Mouse (Mus musculus) liver, postnatal 0 days (tissue): ENCODE measurements at regions not wholly inside any gene's neighbourhood (a gene's known extent, or its start where the extent isn't known, plus 50 kb on each side); places are given as distances from the start of the nearest gene placed in this dataset.
A peak's percentile ranks its signal among the peaks of the same experiment; 100 is the strongest.
"Not testable (repeated sequence)": the region's sequence is repeated elsewhere in the genome, so short reads cannot be mapped to it uniquely, and the experiment has no call there.

Experiments
- ATAC-seq: fragments of 200-750 bp; cut with Nextera tagmentation; 2 replicates; pipeline ENCODE4 v1.8.0; 2017; ENCODE audit warnings: mild to moderate bottlenecking, moderate library complexity
- DNase-seq: peaks from one replicate; pipeline ENCODE4 v3.0.0-alpha.2; 2016
- H3K27ac ChIP-seq: fragments of 300-500 bp; sonication (generic); 2 replicates; pipeline ENCODE4 v1.5.1; 2014; ENCODE audit warnings: antibody characterized with exemption, moderate library complexity, mild to moderate bottlenecking, low read depth
- H3K27me3 ChIP-seq: fragments of 300-500 bp; sonication (generic); 2 replicates; pipeline ENCODE4 v1.6.1; 2014; ENCODE audit warnings: low read length, control low read depth, mixed read lengths; ENCODE audit not compliant: insufficient read depth
- H3K36me3 ChIP-seq: fragments of 300-500 bp; sonication (generic); replicated peaks from 2 replicates; pipeline ENCODE4 v1.6.1; 2014; ENCODE audit warnings: mild to moderate bottlenecking, control low read depth, low read length, moderate library complexity, mixed read lengths; ENCODE audit not compliant: insufficient read depth
- H3K4me1 ChIP-seq: fragments of 300-500 bp; sonication (generic); 2 replicates; pipeline ENCODE4 v1.6.1; 2014; ENCODE audit warnings: antibody characterized with exemption, mild to moderate bottlenecking, control low read depth; ENCODE audit not compliant: insufficient read depth
- H3K4me2 ChIP-seq: fragments of 300-500 bp; sonication (generic); 2 replicates; pipeline ENCODE4 v1.6.1; 2014; ENCODE audit warnings: low read depth, mild to moderate bottlenecking, low read length, moderate library complexity, mixed read lengths
- H3K4me3 ChIP-seq: fragments of 300-500 bp; sonication (generic); 2 replicates; pipeline ENCODE4 v1.5.1; 2014; ENCODE audit warnings: low read depth, low read length
- H3K9ac ChIP-seq: fragments of 300-500 bp; sonication (generic); replicated peaks from 2 replicates; pipeline ENCODE4 v1.6.1; 2014; ENCODE audit warnings: mild to moderate bottlenecking, moderate library complexity
- H3K9me3 ChIP-seq: fragments of 300-500 bp; sonication (generic); 2 replicates; pipeline ENCODE4 v1.6.1; 2016; ENCODE audit warnings: mild to moderate bottlenecking, control low read depth, low read length, mixed read lengths
- CTCF ChIP-seq: sonication (generic); IDR thresholded peaks from 2 replicates; pipeline ENCODE4 v1.5.1; 2016; ENCODE audit warnings: antibody characterized with exemption, low read depth
- EP300 ChIP-seq: IDR thresholded peaks from 2 replicates; pipeline ENCODE4 v1.6.1; 2016; ENCODE audit warnings: antibody characterized with exemption, low read depth, mild to moderate bottlenecking
- WGBS: fragments of 180-500 bp; shearing (Covaris S2); extraction: QIAGEN DNeasy Blood & Tissue Kit; methylation state at CpG from one replicate; pipeline ENCODE4 v1.1.7; 2014; ENCODE audit not compliant: insufficient replicate concordance; 5-methylcytosine and 5-hydroxymethylcytosine counted together

GRCm38 (mm10) chr12:69469004-69469403, 96.7 kb upstream of the Gm9887 start:
- no peak overlapping the region for H3K4me3 ChIP-seq
- peak overlapping the region; percentile 3; the same call in 1 of the 2 replicates for H3K27ac ChIP-seq
- H3K4me2 ChIP-seq: peak overlapping the region; percentile 32; the same call in 1 of the 2 replicates
- ATAC-seq: no peak
- TF ChIP-seq CTCF: no peak
- TF ChIP-seq EP300: no peak
- H3K27me3 ChIP-seq: no peaks in the 10 kb centered on the region
- H3K9me3 ChIP-seq: no peaks in the 10 kb centered on the region
- H3K36me3 ChIP-seq: no peaks in the 10 kb centered on the region
- 69% methylated on average over 6 of the region's 6 CpGs for WGBS
- peaks cover 5% of the 10 kb centered on the region; the same call in 1 of the 2 replicates for H3K4me1 ChIP-seq
- H3K9ac ChIP-seq: no peak overlapping the region
- no peak for DNase-seq

GRCm38 (mm10) chr12:69467363-69467762, 95.1 kb upstream of the Gm9887 start:
- no peak for ATAC-seq
- Histone ChIP-seq H3K9ac (no peak overlapping the region), H3K4me2 (no peak overlapping the region), H3K27me3 (no peaks in the 10 kb centered on the region), H3K4me3 (no peak overlapping the region), H3K36me3 (no peaks in the 10 kb centered on the region), H3K9me3 (no peaks in the 10 kb centered on the region), H3K4me1 (peaks cover 11% of the 10 kb centered on the region; the same call in 1 of the 2 replicates), H3K27ac (no peak overlapping the region)
- no peak for DNase-seq
- TF ChIP-seq EP300: no peak
- TF ChIP-seq CTCF: no peak
- WGBS: 66% methylated on average over 4 of the region's 4 CpGs

DNA sequence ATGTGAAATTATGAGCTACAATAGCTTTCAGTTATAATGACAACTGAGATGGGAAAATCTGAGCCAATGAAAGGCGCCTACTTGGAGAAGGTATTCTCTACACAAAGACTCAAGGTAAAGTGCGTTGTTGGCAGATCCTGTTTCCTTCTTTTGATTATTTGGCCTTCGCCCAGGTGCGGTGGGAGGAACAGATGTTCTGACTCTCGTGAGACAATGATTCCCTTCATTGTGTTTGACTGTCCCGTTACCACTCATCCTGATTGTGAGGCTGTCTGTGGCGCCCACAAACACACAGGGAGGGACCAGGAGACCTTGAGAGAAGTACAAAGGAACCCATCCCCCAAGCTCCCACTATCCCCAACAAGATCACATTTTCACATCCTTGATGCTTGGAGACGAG, 92.6 kb upstream of the Gm9887 start:
- H3K9me3 ChIP-seq: no peaks in the 10 kb centered on the region
- 83% methylated on average over 8 of the region's 8 CpGs for WGBS
- H3K4me2 ChIP-seq: no peak overlapping the region
- ATAC-seq (no peak), DNase-seq (no peak)
- no peaks in the 10 kb centered on the region for H3K27me3 ChIP-seq
- H3K4me3 ChIP-seq: no peak overlapping the region
- no peak overlapping the region for H3K9ac ChIP-seq
- TF ChIP-seq EP300 (no peak), CTCF (no peak)
- H3K27ac ChIP-seq: no peak overlapping the region
- no peaks in the 10 kb centered on the region for H3K36me3 ChIP-seq
- peaks cover 17% of the 10 kb centered on the region for H3K4me1 ChIP-seq

DNA sequence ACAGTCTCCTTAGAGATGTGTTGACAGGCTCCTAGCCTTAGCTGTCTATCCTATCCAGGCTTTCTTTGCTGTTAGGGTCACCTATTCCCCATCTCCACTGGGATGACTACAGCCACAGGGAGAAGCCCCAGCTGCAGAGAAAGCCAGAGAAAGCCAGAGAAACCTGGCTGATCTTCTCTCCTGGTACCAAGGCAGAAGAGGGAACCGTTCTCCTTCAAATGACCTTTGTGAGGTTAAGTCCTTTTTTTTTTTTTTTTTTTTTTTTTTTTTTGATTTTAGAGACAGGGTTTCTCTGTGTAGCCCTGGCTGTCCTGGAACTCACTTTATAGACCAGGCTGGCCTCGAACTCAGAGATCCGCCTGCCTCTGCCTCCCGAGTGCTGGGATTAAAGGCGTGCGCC, 91.1 kb upstream of the Gm9887 start:
- not testable (repeated sequence) for H3K9me3 ChIP-seq, H3K4me2 ChIP-seq, ATAC-seq, H3K27ac ChIP-seq, H3K27me3 ChIP-seq, H3K36me3 ChIP-seq, DNase-seq, H3K9ac ChIP-seq, H3K4me3 ChIP-seq
- H3K4me1 ChIP-seq: peaks cover 20% of the 10 kb centered on the region
- WGBS: 91% methylated on average over 6 of the region's 6 CpGs

GRCm38 (mm10) chr12:69461888-69462840, 89.9 kb upstream of the Gm9887 start:
- Histone ChIP-seq H3K4me2 (peak overlapping the region; percentile 80), H3K27me3 (no peaks in the 10 kb centered on the region), H3K4me3 (peak overlapping the region; percentile 45), H3K36me3 (no peaks in the 10 kb centered on the region), H3K9ac (peak overlapping the region; percentile 52), H3K4me1 (peaks cover 20% of the 10 kb centered on the region), H3K27ac (peak overlapping the region; percentile 57), H3K9me3 (no peaks in the 10 kb centered on the region)
- WGBS: 22% methylated on average over 30 of the region's 30 CpGs
- TF ChIP-seq CTCF (no peak), EP300 (no peak)
- ATAC-seq (peak; percentile 23; the same call in 1 of the 2 replicates), DNase-seq (peak; percentile 41)

DNA sequence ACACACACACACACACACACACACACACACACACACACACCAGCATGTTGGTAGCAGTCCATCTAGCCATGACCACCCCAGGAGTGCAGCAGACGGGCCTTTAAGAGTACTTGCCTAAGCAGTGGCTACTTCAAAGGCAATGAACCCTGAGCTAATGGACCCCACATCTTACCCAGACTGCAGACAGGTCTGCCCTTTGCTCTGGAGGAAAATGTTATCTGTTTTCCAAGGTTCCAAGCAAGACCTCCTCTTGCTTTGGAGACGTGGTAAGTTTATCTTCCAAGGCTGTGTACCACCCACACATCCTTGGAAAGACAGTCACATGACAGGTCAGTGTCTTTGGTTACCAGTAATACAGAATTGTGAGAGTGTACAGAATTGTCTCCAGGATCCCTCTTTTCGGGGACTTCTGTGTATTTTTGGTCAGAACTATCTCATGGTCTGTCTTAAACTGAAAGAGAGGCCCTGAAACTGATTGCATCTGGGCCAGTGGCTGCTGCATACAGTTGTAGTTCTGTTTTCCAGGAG, 88.4 kb upstream of the Gm9887 start:
- Histone ChIP-seq H3K4me1 (peaks cover 20% of the 10 kb centered on the region), H3K9me3 (no peaks in the 10 kb centered on the region), H3K36me3 (no peaks in the 10 kb centered on the region), H3K4me3 (no peak overlapping the region), H3K27me3 (no peaks in the 10 kb centered on the region), H3K4me2 (no peak overlapping the region), H3K9ac (no peak overlapping the region), H3K27ac (no peak overlapping the region)
- WGBS: 62% methylated on average over 3 of the region's 3 CpGs
- no peak for DNase-seq
- ATAC-seq: no peak
- TF ChIP-seq EP300: no peak
- TF ChIP-seq CTCF: no peak
